Mouse (Mus musculus): ENCODE results near the gene Msh5.

The Msh5 gene

DNA sequence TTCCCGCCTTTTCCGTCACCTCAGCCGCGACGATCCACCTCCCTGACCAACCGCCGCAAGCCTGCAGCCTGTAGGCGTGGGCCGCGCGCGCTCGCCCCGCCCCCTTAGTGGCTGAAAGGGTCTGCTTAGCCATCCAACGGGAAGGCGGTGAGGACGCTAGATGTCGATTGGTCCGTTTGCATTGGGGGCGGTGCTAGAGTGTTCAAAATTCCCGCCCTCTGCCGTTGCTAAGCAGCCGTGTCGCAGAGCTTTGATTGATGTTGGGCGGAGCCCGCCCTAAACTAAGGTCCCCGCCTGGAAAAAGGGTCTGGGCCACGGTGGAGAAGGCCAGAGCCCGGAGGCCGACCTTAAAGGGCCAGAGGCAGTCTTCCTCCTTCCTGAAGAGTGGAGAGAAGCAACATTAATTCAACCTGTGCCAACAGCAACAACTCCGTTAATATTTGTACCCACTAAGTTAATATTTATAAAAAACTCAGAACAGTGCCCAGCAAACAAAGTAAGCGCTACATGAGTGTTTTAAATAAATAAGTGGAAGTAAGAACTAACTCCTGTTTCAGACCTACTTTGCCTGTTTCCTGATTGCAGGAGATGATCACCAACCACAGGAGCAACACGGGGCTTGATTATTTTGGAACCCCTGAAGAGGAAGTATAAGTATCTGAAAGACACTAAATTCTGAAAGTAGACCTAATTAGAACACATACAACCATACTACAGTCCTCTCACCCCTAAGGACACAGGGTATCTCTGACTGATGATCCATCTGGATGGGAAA, at the start of gene Msh5:
Gene Msh5, minus strand, starts transcription at position 65 of the 775 bp plus-strand sequence.
- DNase-seq (ENCODE audit: low spot score in 2 of 2): peak; percentile 88 to 93

- no peak for DNase-seq (ENCODE audit: low spot score in 2 of 2)
Observed at GRCm38 (mm10) chr17:35094475-35095365, 48.2 kb upstream of the Msh5 start.

GRCm38 (mm10) chr17:35092403-35093198, 46.1 kb upstream of the Msh5 start:
- no peak for DNase-seq (ENCODE audit: low spot score in 2 of 2)

DNA sequence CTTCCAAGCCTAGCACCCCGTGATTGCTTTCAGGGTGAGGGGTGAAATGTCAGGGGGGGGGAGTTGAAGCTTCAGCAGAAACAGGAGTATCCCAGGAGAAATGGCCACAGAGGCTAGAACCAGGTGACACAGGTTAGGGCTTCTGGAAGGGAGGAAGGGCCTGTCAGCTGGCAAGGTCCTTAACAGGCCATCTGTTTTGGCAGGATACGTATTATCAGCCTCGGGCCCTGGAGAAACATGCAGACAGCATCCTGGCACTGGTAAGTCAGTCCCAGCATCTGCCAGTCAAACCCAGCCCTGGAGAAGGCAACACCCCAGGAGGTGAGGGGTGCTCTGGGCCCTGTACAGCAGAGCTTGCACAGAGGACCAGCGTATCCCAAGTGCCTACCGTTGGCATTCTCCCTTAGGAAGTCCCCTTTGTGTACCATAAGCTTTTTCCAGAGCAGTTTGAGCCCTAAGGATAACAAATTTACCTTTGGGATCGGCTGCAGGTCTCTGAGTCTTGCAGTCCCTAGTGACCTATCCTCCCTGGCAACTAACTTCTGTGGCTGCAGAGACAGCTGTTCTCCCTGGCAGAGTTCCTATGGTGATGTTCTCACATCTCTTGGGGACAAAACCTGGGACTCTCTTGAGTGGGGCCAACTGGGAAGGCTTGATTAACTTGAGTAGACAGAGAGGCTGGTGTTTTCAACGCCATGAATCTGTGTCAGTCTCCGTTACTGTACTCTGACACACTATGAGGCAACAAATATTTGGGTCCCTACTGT, 43.8 kb upstream of the Msh5 start:
- DNase-seq (ENCODE audit: low spot score in 2 of 2): no peak

DNA sequence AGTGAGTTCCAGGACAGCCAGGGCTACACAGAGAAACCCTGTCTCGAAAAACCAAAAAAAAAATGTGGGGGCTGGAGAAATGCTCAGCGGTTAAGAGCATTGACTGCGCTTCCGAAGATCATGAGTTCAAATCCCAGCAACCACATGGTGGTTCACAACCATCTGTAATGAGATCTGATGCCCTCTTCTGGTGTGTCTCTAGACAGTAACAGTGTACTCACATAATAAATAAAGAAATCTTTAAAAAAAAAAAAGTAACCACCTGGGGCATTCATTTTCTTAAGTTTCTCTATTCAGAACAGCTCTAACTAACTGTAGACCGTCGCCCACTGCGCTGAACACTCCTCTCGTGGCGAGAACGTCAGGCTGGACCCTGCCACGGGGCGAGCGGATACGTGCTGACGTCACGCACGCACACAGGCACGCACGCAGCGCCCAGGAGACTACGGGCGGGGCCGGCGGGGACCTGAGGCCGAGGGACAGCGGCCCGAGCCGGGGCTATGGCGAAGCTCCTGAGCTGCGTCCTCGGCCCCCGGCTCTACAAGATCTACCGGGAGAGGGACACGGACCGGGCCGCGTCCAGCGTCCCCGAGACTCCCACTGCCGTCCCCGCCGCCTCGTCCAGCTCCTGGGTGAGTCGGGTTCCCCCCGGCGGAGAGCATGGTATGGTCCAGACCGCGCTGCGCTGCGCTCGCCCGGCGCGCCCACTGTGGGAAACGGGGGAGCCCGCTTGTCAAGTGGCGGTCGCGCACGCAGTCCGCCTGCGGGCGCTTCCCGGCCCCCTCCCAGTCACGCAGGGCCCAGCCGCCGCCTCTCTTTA, 42.5 kb upstream of the Msh5 start, which contains the start of gene Abhd16a:
Gene Abhd16a, plus strand, starts transcription at position 439 of the 820 bp plus-strand sequence.
- peak; percentile 92 to 93 for DNase-seq (ENCODE audit: low spot score in 2 of 2)

GRCm38 (mm10) chr17:35088151-35088550, 41.6 kb upstream of the Msh5 start:
- no peak for DNase-seq (ENCODE audit: low spot score in 2 of 2)

DNA sequence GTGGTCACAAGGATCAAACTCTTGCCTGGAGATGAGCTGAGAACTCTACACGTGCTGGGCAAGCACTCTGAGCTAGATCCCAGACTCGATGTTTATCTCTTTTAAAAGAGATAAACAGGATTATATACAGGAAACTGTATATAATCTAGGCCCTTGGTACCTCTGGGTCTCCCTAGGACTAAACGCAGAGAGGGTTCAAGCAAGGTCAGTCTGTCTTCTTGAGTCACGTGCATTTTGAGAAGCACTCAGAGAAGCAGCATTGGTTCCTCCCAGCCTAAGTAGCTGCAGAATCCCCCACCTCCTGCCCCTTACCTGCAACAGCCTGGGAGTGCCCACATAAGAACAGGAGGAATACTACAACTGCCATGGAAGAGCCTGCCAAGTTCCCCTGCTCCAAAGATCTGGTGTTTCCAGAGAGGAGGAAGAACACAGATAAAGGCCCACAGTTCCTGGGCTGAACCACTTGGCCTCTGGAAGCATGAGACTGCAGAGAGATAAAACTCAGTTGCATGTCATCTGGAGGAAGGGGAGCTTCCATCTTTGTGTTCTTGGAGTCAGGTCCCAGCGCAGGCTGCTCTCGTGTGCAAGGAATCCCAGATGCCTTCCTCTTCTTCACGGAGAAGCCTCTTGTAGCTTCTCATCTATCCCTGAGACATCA, 38.8 kb upstream of the Msh5 start, which contains the start of gene Ly6g6f:
Gene Ly6g6f, minus strand, starts transcription at position 403 of the 658 bp plus-strand sequence.
- no peak for DNase-seq (ENCODE audit: low spot score in 2 of 2)

GRCm38 (mm10) chr17:35083929-35084497, 37.5 kb upstream of the Msh5 start:
- DNase-seq (ENCODE audit: low spot score in 2 of 2): no peak

DNA sequence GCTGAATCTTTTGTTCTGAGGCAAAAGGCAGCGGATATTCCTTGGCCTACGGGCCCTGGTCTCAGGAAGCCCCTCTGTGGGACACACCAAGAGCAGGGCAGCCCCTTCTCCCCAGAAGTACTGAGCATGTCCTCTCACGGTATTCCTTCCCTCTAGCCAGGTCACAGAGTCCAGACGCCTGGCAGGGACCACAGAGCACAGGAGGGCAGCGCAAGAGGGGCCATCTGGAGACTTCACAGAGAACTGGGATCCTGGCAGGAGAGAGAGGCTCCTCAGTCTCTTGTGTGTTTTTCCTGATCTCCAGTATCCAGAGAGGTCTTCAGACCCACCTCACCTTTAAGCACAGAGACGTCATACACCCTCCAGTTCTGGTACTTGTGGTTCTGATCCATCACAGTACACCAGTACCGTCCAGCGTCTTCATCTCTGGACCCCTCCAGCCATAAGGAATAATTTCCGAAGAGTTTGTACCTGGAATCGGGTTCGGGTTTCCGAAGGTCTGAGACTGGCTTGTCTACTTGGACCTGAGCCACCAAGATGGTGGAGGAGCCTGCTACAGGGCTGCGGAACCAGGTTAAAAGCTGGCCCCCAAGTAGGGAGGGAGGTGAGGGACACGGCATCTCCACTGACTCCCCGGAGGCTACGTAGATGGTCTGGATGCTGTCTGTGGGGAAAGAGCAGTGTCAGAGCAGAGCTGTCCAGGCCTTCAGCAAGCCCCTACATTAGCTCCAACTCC, 36.5 kb upstream of the Msh5 start:
- DNase-seq (ENCODE audit: low spot score in 2 of 2): no peak

DNA sequence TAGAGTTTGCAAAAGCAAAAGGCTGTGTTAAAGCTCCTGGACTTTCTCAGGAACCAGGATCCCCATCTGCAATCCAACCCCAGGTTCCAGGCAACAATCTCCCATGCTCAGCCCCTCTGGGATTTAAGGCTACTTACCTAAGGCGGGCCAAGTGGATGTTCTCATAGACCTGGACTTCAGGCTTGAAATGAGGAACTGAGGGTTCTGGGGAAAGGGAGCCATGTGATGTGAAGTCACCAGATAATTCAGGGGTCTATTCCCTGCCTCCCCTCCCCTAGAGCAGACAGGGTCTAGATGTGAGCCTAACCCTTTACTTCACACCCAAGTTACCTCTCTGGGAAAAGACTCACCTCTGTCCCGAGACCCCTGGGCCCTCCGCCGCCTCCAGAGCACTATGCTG, 34.2 kb upstream of the Msh5 start:
- no peak for DNase-seq (ENCODE audit: low spot score in 2 of 2)

DNA sequence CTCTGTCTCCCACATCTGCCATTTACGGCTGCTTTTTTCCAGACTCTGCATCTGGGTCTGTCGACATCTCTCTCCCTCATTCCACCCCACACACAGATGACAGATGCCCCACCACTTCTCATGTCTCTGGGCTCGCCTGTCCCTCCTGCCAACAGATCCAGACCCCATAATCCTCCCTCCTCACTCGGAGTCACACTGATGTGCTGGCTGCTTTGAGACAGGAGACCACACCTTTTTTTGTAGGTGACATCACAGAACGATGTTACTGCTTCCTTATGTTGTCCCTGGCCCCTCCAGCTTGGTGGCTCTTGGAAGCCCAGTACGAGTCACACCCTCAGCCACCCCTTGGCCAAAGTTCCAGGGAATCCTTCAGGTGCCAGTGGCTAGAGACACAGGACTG, 33.7 kb upstream of the Msh5 start:
- DNase-seq (ENCODE audit: low spot score in 2 of 2): no peak

DNA sequence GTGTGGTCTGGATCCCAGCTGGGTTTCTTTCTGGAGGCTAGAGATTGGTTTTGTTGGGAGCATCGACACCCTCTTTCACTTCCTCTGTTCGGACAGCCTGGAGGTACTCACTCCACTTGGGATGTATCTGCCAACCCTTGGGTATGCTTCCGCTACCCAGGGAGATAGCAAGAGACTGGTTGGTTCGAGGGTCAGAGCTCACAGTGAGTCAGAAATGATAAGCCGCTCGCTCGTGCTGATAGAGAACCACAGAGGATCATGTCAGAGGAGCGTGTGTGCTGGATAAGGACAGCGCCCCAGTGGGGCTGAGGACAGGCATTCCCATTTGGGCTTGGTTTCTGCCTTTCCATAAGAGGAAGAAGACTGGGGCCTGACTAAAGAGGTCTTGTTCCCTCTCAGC, 33.2 kb upstream of the Msh5 start:
- DNase-seq (ENCODE audit: low spot score in 2 of 2): no peak

GRCm38 (mm10) chr17:35077786-35078233, 31.3 kb upstream of the Msh5 start, which contains the start of gene Ly6g6d:
TSS of gene Ly6g6d (minus strand) at chr17:35078065.
- no peak for DNase-seq (ENCODE audit: low spot score in 2 of 2)

- DNase-seq (ENCODE audit: low spot score in 2 of 2): no peak
Observed at GRCm38 (mm10) chr17:35077285-35077684, 30.7 kb upstream of the Msh5 start.

- no peak for DNase-seq (ENCODE audit: low spot score in 2 of 2)
Observed at GRCm38 (mm10) chr17:35076507-35077176, 30.1 kb upstream of the Msh5 start, which contains the start of gene Ly6g6e. TSS of gene Ly6g6e (plus strand) at chr17:35076902.

GRCm38 (mm10) chr17:35074097-35074496, 27.6 kb upstream of the Msh5 start:
- no peak for DNase-seq (ENCODE audit: low spot score in 2 of 2)

DNA sequence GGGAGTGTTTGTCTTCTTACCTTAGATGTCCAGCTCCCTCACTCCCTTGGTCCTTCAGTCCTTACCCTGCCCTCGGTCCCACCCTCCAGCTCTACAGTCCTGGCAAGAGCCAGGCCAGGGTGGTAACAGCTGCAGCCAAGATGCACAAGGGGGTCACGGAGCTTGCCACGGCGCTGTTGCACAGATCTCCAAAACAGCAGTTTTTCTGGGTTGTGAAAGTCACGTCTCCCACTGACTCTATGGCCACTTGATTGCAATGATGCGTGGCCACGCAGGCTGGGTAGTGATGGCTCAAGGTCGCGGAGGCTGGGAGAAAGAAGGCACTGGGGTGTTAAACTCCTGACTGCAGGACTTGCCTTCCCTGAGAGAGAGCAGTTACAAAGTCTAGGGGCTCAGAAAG, 24.9 kb upstream of the Msh5 start:
- DNase-seq (ENCODE audit: low spot score in 2 of 2): no peak

All from right cerebral cortex, postnatal 36 days (tissue).